Mouse (Mus musculus): Measurements from ENCODE around the gene Trmt44.

Trmt44 gene

GRCm38 (mm10) chr5:35574653-35575599 lies at the start of gene Trmt44:
TSS of gene Trmt44 (minus strand) at chr5:35575070.
- DNase-seq (ENCODE audit: low read depth, low spot score), result peak; percentile 92

GRCm38 (mm10) chr5:35623831-35624230 lies 49.0 kb upstream of the Trmt44 start:
- DNase-seq (ENCODE audit: low read depth, low spot score), result no peak

GRCm38 (mm10) chr5:35621114-35621513 lies 46.2 kb upstream of the Trmt44 start:
- DNase-seq (ENCODE audit: low read depth, low spot score), result peak; percentile 21

- no peak for DNase-seq (ENCODE audit: low read depth, low spot score)
Observed at GRCm38 (mm10) chr5:35616943-35617342, 42.1 kb upstream of the Trmt44 start.

GRCm38 (mm10) chr5:35612722-35613121 lies 37.9 kb upstream of the Trmt44 start:
- DNase-seq (ENCODE audit: low read depth, low spot score), result no peak

GRCm38 (mm10) chr5:35611900-35612299 lies 37.0 kb upstream of the Trmt44 start:
- no peak for DNase-seq (ENCODE audit: low read depth, low spot score)

- no peak for DNase-seq (ENCODE audit: low read depth, low spot score)
Observed at GRCm38 (mm10) chr5:35611170-35611569, 36.3 kb upstream of the Trmt44 start.

GRCm38 (mm10) chr5:35610381-35610780 lies 35.5 kb upstream of the Trmt44 start:
- no peak for DNase-seq (ENCODE audit: low read depth, low spot score)

- DNase-seq (ENCODE audit: low read depth, low spot score), result no peak
Observed at GRCm38 (mm10) chr5:35609971-35610370, 35.1 kb upstream of the Trmt44 start.

GRCm38 (mm10) chr5:35609381-35609780 lies 34.5 kb upstream of the Trmt44 start:
- peak; percentile 93 for DNase-seq (ENCODE audit: low read depth, low spot score)

- no peak for DNase-seq (ENCODE audit: low read depth, low spot score)
Observed at GRCm38 (mm10) chr5:35608559-35608958, 33.7 kb upstream of the Trmt44 start.

GRCm38 (mm10) chr5:35607784-35608183 lies 32.9 kb upstream of the Trmt44 start:
- DNase-seq (ENCODE audit: low read depth, low spot score), result no peak

- DNase-seq (ENCODE audit: low read depth, low spot score), result no peak
Observed at GRCm38 (mm10) chr5:35606800-35607199, 31.9 kb upstream of the Trmt44 start.

- no peak for DNase-seq (ENCODE audit: low read depth, low spot score)
Observed at GRCm38 (mm10) chr5:35605355-35605754, 30.5 kb upstream of the Trmt44 start.

- no peak for DNase-seq (ENCODE audit: low read depth, low spot score)
Observed at GRCm38 (mm10) chr5:35601526-35601925, 26.7 kb upstream of the Trmt44 start.

GRCm38 (mm10) chr5:35600233-35600632 lies 25.4 kb upstream of the Trmt44 start:
- no peak for DNase-seq (ENCODE audit: low read depth, low spot score)

GRCm38 (mm10) chr5:35596169-35597160 lies 21.6 kb upstream of the Trmt44 start:
- no peak for DNase-seq (ENCODE audit: low read depth, low spot score)

GRCm38 (mm10) chr5:35595706-35596105 lies 20.8 kb upstream of the Trmt44 start:
- DNase-seq (ENCODE audit: low read depth, low spot score), result peak; percentile 72

GRCm38 (mm10) chr5:35594768-35595167 lies 19.9 kb upstream of the Trmt44 start:
- no peak for DNase-seq (ENCODE audit: low read depth, low spot score)

- DNase-seq (ENCODE audit: low read depth, low spot score), result no peak
Observed at GRCm38 (mm10) chr5:35593272-35593671, 18.4 kb upstream of the Trmt44 start.

- no peak for DNase-seq (ENCODE audit: low read depth, low spot score)
Observed at GRCm38 (mm10) chr5:35592824-35593223, 18.0 kb upstream of the Trmt44 start.

Measured in R1 (cell line).